Mouse (Mus musculus): ENCODE data around the gene Tubgcp6. TPM values are rescaled to one million over a fixed set of nuclear protein-coding genes. Genes with fewer than 3 reads are reported as not detected.

Tubgcp6 gene
- polyA plus RNA-seq, 1 experiment, result 12.5 TPM

GRCm38 (mm10) chr15:89073993-89074603, 48.8 kb downstream of the Tubgcp6 start:
- Histone ChIP-seq H3K4me1 (peaks cover 49% of the 10 kb centered on the region), H3K27me3 (replicated peaks) (peaks cover 45% of the 10 kb centered on the region), H3K36me3 (replicated peaks; ENCODE audit: low read length) (peaks cover 3% of the 10 kb centered on the region), H3K4me3 (replicated peaks) (peak overlapping the region; percentile 35), H3K9me3 (no peaks in the 10 kb centered on the region)
- TF ChIP-seq FLI1 (IDR thresholded peaks at IDR 0.05; ENCODE audit: low read length) (no peak), GATA1 (IDR thresholded peaks at IDR 0.05; ENCODE audit: borderline replicate concordance, low read length) (no peak)

DNA sequence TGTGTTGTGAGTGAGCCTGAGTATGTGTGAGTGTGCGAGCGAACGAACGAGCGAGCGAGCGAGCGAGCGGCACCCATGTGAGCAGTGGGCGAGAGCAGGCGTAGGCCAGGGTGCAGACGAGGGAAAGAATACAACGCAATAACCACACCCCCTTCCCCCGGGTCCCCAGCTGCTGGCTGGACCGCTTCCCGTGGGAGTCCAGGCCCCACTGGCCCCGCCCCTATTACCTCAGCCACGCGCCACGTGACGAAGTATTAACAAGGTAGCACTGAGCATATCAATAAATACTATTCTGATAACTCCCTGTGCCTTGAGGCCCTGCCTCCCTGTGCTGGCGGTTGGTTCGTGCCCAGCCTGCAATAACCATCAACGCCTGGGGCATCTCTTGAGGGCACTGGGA, 52.3 kb downstream of the Tubgcp6 start:
- peaks cover 40% of the 10 kb centered on the region for H3K4me1 ChIP-seq
- H3K36me3 ChIP-seq (replicated peaks; ENCODE audit: low read length), result no peaks in the 10 kb centered on the region
- no peak overlapping the region for H3K4me3 ChIP-seq (replicated peaks)
- H3K27me3 ChIP-seq (replicated peaks), result peaks cover 78% of the 10 kb centered on the region
- TF ChIP-seq GATA1 (IDR thresholded peaks at IDR 0.05; ENCODE audit: borderline replicate concordance, low read length) (no peak), FLI1 (IDR thresholded peaks at IDR 0.05; ENCODE audit: low read length) (no peak)
- peaks cover 18% of the 10 kb centered on the region for H3K9me3 ChIP-seq

DNA sequence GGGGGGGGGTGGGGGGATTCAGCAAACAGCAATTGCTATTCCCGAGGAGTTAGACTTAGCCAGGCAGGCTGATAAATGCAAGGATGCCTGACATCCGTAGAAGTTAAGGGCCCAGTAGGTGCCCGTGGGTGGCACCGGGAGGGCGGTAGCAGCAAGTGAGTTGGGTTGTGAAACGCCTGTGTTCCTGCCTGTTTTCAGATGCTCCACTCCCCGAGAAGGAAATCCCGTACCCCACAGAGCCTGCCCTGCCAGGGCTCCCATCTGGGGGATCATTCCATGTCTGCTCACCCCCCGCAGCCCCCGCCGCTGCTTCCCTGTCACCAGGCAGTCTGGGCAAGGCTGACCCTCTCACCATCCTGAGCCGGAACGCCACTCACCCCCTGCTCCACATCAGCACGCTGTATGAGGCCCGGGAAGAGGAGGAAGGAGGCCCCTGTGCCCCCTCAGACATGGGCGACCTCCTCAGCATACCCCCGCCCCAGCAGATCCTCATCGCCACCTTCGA, 53.5 kb downstream of the Tubgcp6 start:
- TF ChIP-seq GATA1 (IDR thresholded peaks at IDR 0.05; ENCODE audit: borderline replicate concordance, low read length) (no peak), FLI1 (IDR thresholded peaks at IDR 0.05; ENCODE audit: low read length) (no peak)

DNA sequence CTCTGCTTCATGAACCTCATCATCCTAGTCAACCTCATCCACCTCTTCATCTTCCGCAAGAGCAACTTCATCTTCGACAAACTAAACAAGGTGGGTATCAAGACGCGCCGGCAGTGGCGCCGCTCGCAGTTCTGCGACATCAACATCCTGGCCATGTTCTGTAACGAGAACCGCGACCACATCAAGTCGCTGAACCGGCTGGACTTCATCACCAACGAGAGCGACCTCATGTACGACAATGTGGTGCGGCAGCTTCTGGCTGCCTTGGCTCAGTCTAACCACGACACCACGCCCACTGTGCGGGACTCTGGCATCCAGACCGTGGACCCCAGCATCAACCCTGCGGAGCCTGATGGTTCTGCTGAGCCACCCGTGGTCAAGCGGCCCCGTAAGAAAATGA, 54.7 kb downstream of the Tubgcp6 start:
- peaks cover 93% of the 10 kb centered on the region for H3K27me3 ChIP-seq (replicated peaks)
- peaks cover 18% of the 10 kb centered on the region for H3K9me3 ChIP-seq
- TF ChIP-seq GATA1 (IDR thresholded peaks at IDR 0.05; ENCODE audit: borderline replicate concordance, low read length), result no peak
- TF ChIP-seq FLI1 (IDR thresholded peaks at IDR 0.05; ENCODE audit: low read length), result no peak
- peaks cover 19% of the 10 kb centered on the region; the same call in 1 of the 2 replicates for H3K4me1 ChIP-seq
- H3K36me3 ChIP-seq (replicated peaks; ENCODE audit: low read length), result no peaks in the 10 kb centered on the region
- peak overlapping the region; percentile 72 for H3K4me3 ChIP-seq (replicated peaks)

More for the DNA sequence above, 53.5 kb downstream of the Tubgcp6 start:
- Histone ChIP-seq H3K9me3 (peaks cover 18% of the 10 kb centered on the region), H3K4me3 (replicated peaks) (no peak overlapping the region), H3K4me1 (peaks cover 29% of the 10 kb centered on the region), H3K27me3 (replicated peaks) (peaks cover 90% of the 10 kb centered on the region), H3K36me3 (replicated peaks; ENCODE audit: low read length) (no peaks in the 10 kb centered on the region)

- peaks cover 94% of the 10 kb centered on the region for H3K27me3 ChIP-seq (replicated peaks)
- H3K4me3 ChIP-seq (replicated peaks), result peak overlapping the region; percentile 75
- peaks cover 19% of the 10 kb centered on the region; the same call in 1 of the 2 replicates for H3K4me1 ChIP-seq
- no peaks in the 10 kb centered on the region for H3K36me3 ChIP-seq (replicated peaks; ENCODE audit: low read length)
- TF ChIP-seq FLI1 (IDR thresholded peaks at IDR 0.05; ENCODE audit: low read length) (no peak), GATA1 (IDR thresholded peaks at IDR 0.05; ENCODE audit: borderline replicate concordance, low read length) (no peak)
- H3K9me3 ChIP-seq, result peaks cover 18% of the 10 kb centered on the region
These were observed 55.3 kb downstream of the Tubgcp6 start for GRCm38 (mm10) chr15:89067609-89068008.

GRCm38 (mm10) chr15:89064891-89065290, 58.0 kb downstream of the Tubgcp6 start:
- Histone ChIP-seq H3K4me1 (peaks cover 25% of the 10 kb centered on the region), H3K36me3 (replicated peaks; ENCODE audit: low read length) (no peaks in the 10 kb centered on the region), H3K9me3 (peaks cover 18% of the 10 kb centered on the region), H3K4me3 (replicated peaks) (no peak overlapping the region), H3K27me3 (replicated peaks) (peaks cover 98% of the 10 kb centered on the region)
- TF ChIP-seq GATA1 (IDR thresholded peaks at IDR 0.05; ENCODE audit: borderline replicate concordance, low read length), result no peak
- no peak for TF ChIP-seq FLI1 (IDR thresholded peaks at IDR 0.05; ENCODE audit: low read length)

DNA sequence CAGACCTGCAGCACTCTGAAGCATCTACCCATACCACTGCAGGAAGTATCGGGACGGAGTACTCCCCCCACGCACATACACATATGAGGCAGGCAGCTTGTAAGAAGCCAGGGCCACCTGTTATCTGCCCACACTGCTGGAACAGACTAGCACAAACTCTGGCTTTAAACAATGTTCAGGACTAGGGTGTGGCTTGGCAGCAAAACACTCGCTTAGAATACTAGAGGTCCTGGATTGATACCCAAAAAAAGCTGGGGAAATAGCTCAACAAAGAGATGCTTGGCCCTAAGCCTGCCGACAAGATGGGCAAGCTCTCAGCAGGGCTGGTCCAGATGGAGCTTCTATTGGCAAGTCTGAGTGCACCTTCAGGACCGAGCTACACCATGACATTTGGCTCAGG, 59.4 kb downstream of the Tubgcp6 start:
- peaks cover 98% of the 10 kb centered on the region for H3K27me3 ChIP-seq (replicated peaks)

DNA sequence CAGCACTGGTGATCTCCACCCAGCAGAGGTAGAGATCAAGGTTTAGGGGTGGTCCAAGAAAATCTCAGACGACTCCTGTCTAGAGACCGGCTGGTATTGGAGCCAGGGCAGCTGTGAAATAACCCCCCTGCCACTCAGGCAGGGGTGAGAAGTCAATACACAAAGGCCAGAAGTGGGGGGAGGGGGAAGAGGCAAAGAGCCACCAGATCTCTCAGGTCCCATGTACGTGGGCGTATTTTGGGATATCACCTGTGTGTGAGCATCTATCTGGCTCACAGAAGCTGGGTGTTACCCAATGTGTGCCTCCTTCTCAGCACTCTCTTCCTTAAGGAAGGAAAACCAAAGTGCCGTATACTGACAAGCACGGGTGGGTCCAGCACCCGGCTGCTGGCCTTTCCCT, 59.9 kb downstream of the Tubgcp6 start:
- H3K36me3 ChIP-seq (replicated peaks; ENCODE audit: low read length), result no peaks in the 10 kb centered on the region
- peaks cover 29% of the 10 kb centered on the region for H3K4me1 ChIP-seq
- TF ChIP-seq GATA1 (IDR thresholded peaks at IDR 0.05; ENCODE audit: borderline replicate concordance, low read length) (no peak), FLI1 (IDR thresholded peaks at IDR 0.05; ENCODE audit: low read length) (no peak)
- H3K9me3 ChIP-seq, result peaks cover 9% of the 10 kb centered on the region
- peaks cover 98% of the 10 kb centered on the region for H3K27me3 ChIP-seq (replicated peaks)
- no peak overlapping the region for H3K4me3 ChIP-seq (replicated peaks)

More for the DNA sequence above, 59.4 kb downstream of the Tubgcp6 start:
- Histone ChIP-seq H3K4me1 (peaks cover 34% of the 10 kb centered on the region), H3K9me3 (peaks cover 15% of the 10 kb centered on the region), H3K36me3 (replicated peaks; ENCODE audit: low read length) (no peaks in the 10 kb centered on the region), H3K4me3 (replicated peaks) (no peak overlapping the region)
- TF ChIP-seq GATA1 (IDR thresholded peaks at IDR 0.05; ENCODE audit: borderline replicate concordance, low read length) (no peak), FLI1 (IDR thresholded peaks at IDR 0.05; ENCODE audit: low read length) (no peak)

GRCm38 (mm10) chr15:89062518-89062910, 60.4 kb downstream of the Tubgcp6 start:
- no peak overlapping the region for H3K4me3 ChIP-seq (replicated peaks)
- peaks cover 98% of the 10 kb centered on the region for H3K27me3 ChIP-seq (replicated peaks)
- no peaks in the 10 kb centered on the region for H3K36me3 ChIP-seq (replicated peaks; ENCODE audit: low read length)
- TF ChIP-seq FLI1 (IDR thresholded peaks at IDR 0.05; ENCODE audit: low read length) (no peak), GATA1 (IDR thresholded peaks at IDR 0.05; ENCODE audit: borderline replicate concordance, low read length) (no peak)
- peaks cover 24% of the 10 kb centered on the region for H3K4me1 ChIP-seq
- peaks cover 4% of the 10 kb centered on the region for H3K9me3 ChIP-seq

DNA sequence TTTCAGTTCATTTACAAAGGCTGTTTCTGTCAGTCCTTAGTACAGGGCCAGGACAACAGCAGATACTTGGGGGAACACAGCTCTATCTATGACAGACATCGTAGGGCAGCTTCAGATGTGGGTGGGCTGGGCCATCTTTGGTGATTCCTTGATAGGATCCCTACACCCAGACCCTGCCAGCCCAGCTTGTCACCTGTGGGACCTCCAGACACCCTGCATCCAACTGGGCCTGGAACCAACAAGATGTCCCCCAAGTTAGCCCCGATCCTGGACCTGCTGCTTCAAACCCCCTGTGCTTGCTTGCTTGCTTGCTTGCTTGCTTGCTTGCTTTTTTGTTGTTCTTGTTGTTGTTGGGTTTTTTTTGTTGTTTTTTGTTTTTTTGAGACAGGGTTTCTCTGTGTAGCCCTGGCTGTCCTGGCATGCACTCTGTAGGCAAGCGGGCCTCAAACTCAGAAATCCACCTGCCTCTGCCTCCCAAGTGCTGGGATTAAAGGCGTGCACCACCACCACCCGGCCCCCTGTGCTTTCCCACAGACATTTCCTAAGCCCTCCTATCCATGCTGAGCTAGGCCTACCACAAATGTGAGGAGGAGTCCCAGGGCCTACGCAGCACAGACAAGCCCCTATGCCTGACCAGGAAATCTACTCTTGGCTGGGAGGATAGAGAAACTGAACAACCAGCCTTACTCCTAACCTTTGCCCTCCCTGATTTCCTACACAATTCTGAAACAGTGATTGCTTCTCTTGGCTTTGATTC, 61.0 kb downstream of the Tubgcp6 start:
- Histone ChIP-seq H3K4me1 (peaks cover 20% of the 10 kb centered on the region), H3K27me3 (replicated peaks) (peaks cover 98% of the 10 kb centered on the region), H3K9me3 (no peaks in the 10 kb centered on the region), H3K4me3 (replicated peaks) (no peak overlapping the region), H3K36me3 (replicated peaks; ENCODE audit: low read length) (no peaks in the 10 kb centered on the region)
- TF ChIP-seq GATA1 (IDR thresholded peaks at IDR 0.05; ENCODE audit: borderline replicate concordance, low read length) (no peak), FLI1 (IDR thresholded peaks at IDR 0.05; ENCODE audit: low read length) (no peak)

All from megakaryocyte, embryonic 14.5 days (primary cell).